Mouse (Mus musculus): ENCODE results near the gene Psme4. TPM values are rescaled to one million over a fixed set of nuclear protein-coding genes. Genes with fewer than 3 reads are reported as not detected.

The Psme4 gene
- total RNA-seq, 2 experiments from 2014 or later, result 41.5 to 62.5 TPM

DNA sequence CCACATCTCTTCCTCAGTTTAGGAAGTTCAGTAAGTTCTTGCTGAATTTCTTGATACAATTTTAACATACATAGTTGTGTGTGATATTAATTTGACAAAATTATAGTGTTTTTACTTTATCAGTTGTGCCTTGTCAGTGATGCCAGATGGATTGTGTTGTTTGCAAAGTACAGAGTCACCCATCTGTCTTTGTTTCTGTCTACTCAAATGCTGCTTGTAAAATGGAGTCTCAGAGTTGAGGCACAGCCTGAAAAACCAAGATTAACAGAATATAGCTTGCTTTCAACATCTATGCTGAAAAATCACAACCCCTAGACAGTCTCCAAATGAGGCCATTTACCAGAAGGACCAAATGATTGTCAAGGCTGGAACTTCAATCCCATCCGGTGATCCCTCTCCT is 157.0 kb downstream of the Psme4 start:
- no peak for ATAC-seq (replicated peaks; ENCODE audit: low FRiP score, poor library complexity, severe bottlenecking)

Other genes with a start within 250 kb of the Psme4 start
- 1.4 and 4.2 TPM in 2 replicates for gene Acyp2, start 122.1 kb upstream of the Psme4 start, total RNA-seq (2015; ENCODE audit: low replicate concordance)
- gene Acyp2, start 122.1 kb upstream of the Psme4 start, total RNA-seq (2017; ENCODE audit: low replicate concordance), result 1.2 and 3.6 TPM in 2 replicates
- gene Gpr75, start 113.6 kb downstream of the Psme4 start, total RNA-seq (2015; ENCODE audit: low replicate concordance), result not detected in 2 replicates
- not detected in 2 replicates for gene Gpr75, start 113.6 kb downstream of the Psme4 start, total RNA-seq (2017; ENCODE audit: low replicate concordance)
- 17.7 and 21.4 TPM in 2 replicates for gene Asb3, start 113.7 kb downstream of the Psme4 start, total RNA-seq (2015; ENCODE audit: low replicate concordance)
- 12.3 and 13.1 TPM in 2 replicates for gene Asb3, start 113.7 kb downstream of the Psme4 start, total RNA-seq (2017; ENCODE audit: low replicate concordance)
- 36.9 and 73.2 TPM in 2 replicates for gene Erlec1, start 182.6 kb downstream of the Psme4 start, total RNA-seq (2015; ENCODE audit: low replicate concordance)
- gene Erlec1, start 182.6 kb downstream of the Psme4 start, total RNA-seq (2017; ENCODE audit: low replicate concordance), result 37.0 and 39.7 TPM in 2 replicates
- 60.5 and 109 TPM in 2 replicates for gene Chac2, start 214.6 kb downstream of the Psme4 start, total RNA-seq (2015; ENCODE audit: low replicate concordance)
- gene Chac2, start 214.6 kb downstream of the Psme4 start, total RNA-seq (2017; ENCODE audit: low replicate concordance), result 144 and 152 TPM in 2 replicates

All from erythroid progenitor cell, adult 5-6 weeks (primary cell).